Mouse (Mus musculus) adrenal gland, adult 2 months (tissue): ENCODE results near the gene Ndufaf5. TPM values are rescaled to one million over a fixed set of nuclear protein-coding genes. Genes with fewer than 3 reads are reported as not detected.
"Not testable (repeated sequence)": the region's sequence is repeated elsewhere in the genome, so short reads cannot be mapped to it uniquely, and the experiment has no call there.

Source experiments
- DNase-seq: peaks from one replicate; pipeline ENCODE4 v3.0.0; 2021
- long read RNA-seq: library from polyadenylated mRNA; stranded (forward); transcript quantifications from one replicate; pipeline ENCODE4 v2.0.0, GENCODE M21; 2021
- polyA plus RNA-seq: library from polyadenylated mRNA; depleted of rRNA; stranded (reverse); fragments of >200 nt; gene quantifications from 2 replicates; pipeline ENCODE4 v1.2.3, GENCODE M21; 2012; rRNA removed
- total RNA-seq, 2 experiments: library from RNA; stranded (reverse); gene quantifications; 2 replicates each; pipeline ENCODE4 v1.2.3; 2021

The Ndufaf5 gene
- total RNA-seq (10 to 100 TPM; 22.1 to 27.1 TPM), polyA plus RNA-seq (2.2 and 3.3 TPM in 2 replicates)
- long read RNA-seq, transcript Ndufaf5-201 (11 exons, 1,166 nt), result major isoform, 8 of 9 reads
- long read RNA-seq, partial matches to known transcripts, result 0 of 9 reads
- long read RNA-seq, other reads (novel, unspliced or antisense), result 1 of 9 reads

GRCm38 (mm10) chr2:140170127-140170802 is at the start of gene Ndufaf5, which contains the start of gene Esf1:
Gene Ndufaf5 (plus strand): TSS chr2:140170649.
Gene Esf1 (minus strand): TSS chr2:140170564.
- peak; percentile 97 for DNase-seq

- DNase-seq, result no peak
Observed at GRCm38 (mm10) chr2:140125516-140125915, 44.9 kb upstream of the Ndufaf5 start.

- DNase-seq, result not testable (repeated sequence)
Observed at GRCm38 (mm10) chr2:140151743-140152142, 18.7 kb upstream of the Ndufaf5 start, which contains the start of gene Gm17374. Gene Gm17374 (plus strand): TSS chr2:140152043.

GRCm38 (mm10) chr2:140159186-140159730 is 11.2 kb upstream of the Ndufaf5 start:
- DNase-seq, result no peak

- DNase-seq, result no peak
Observed at GRCm38 (mm10) chr2:140163351-140163854, 7.0 kb upstream of the Ndufaf5 start.

- no peak for DNase-seq
Observed at GRCm38 (mm10) chr2:140169057-140169456, 1.4 kb upstream of the Ndufaf5 start.

GRCm38 (mm10) chr2:140170803-140171553 is 529 bp downstream of the Ndufaf5 start:
- DNase-seq, result no peak

- not testable (repeated sequence) for DNase-seq
Observed at GRCm38 (mm10) chr2:140185685-140186210, 15.3 kb downstream of the Ndufaf5 start.

- DNase-seq, result no peak
Observed at GRCm38 (mm10) chr2:140200713-140201112, 30.3 kb downstream of the Ndufaf5 start.

- DNase-seq, result no peak
Observed at GRCm38 (mm10) chr2:140202573-140202972, 32.1 kb downstream of the Ndufaf5 start.

GRCm38 (mm10) chr2:140203756-140204155 is 33.3 kb downstream of the Ndufaf5 start:
- DNase-seq, result no peak

GRCm38 (mm10) chr2:140214519-140215027 is 44.1 kb downstream of the Ndufaf5 start:
- DNase-seq, result no peak

GRCm38 (mm10) chr2:140215415-140215814 is 45.0 kb downstream of the Ndufaf5 start:
- DNase-seq, result no peak

GRCm38 (mm10) chr2:140215965-140216364 is 45.5 kb downstream of the Ndufaf5 start:
- no peak for DNase-seq

GRCm38 (mm10) chr2:140220325-140220724 is 49.9 kb downstream of the Ndufaf5 start:
- no peak for DNase-seq

GRCm38 (mm10) chr2:140230295-140230694 is 59.8 kb downstream of the Ndufaf5 start:
- DNase-seq, result no peak

GRCm38 (mm10) chr2:140237245-140237644 is 66.8 kb downstream of the Ndufaf5 start:
- no peak for DNase-seq

GRCm38 (mm10) chr2:140242398-140242797 is 71.9 kb downstream of the Ndufaf5 start:
- no peak for DNase-seq

- no peak for DNase-seq
Observed at GRCm38 (mm10) chr2:140243105-140243504, 72.7 kb downstream of the Ndufaf5 start.
